Mouse (Mus musculus) megakaryocyte, embryonic 14.5 days (primary cell): ENCODE results near the gene Sergef. TPM values are rescaled to one million over a fixed set of nuclear protein-coding genes. Genes with fewer than 3 reads are reported as not detected.

Experiments
- H3K27me3 ChIP-seq: replicated peaks from 2 replicates; pipeline ENCODE3; 2012; ENCODE audit warnings: inconsistent platforms
- H3K36me3 ChIP-seq: replicated peaks from 2 replicates; pipeline ENCODE3; 2012; ENCODE audit warnings: low read length, inconsistent platforms, mixed read lengths
- H3K4me1 ChIP-seq: 2 replicates; pipeline ENCODE4 v1.6.1; 2012; ENCODE audit warnings: inconsistent platforms
- H3K4me3 ChIP-seq: replicated peaks from 2 replicates; pipeline ENCODE3; 2012; ENCODE audit warnings: moderate library complexity, mild to moderate bottlenecking, inconsistent platforms
- H3K9me3 ChIP-seq: 2 replicates; pipeline ENCODE4 v1.6.1; 2012; ENCODE audit warnings: inconsistent platforms
- FLI1 ChIP-seq: IDR thresholded peaks from 2 replicates; pipeline ENCODE4 v1.6.1; 2012; ENCODE audit warnings: low read length, inconsistent platforms, mixed read lengths
- GATA1 ChIP-seq: IDR thresholded peaks from 3 replicates; pipeline ENCODE4 v1.6.1; 2012; ENCODE audit warnings: mixed read lengths, low read length, inconsistent platforms, borderline replicate concordance
- polyA plus RNA-seq: library from polyadenylated mRNA; stranded (reverse); fragments of >175 nt; gene quantifications from 2 replicates; pipeline ENCODE4 v1.2.3, GENCODE M21; 2012; ENCODE audit warnings: low replicate concordance; ENCODE audit not compliant: insufficient read depth

Sergef gene
- polyA plus RNA-seq, 1 experiment, result 2.4 TPM

DNA sequence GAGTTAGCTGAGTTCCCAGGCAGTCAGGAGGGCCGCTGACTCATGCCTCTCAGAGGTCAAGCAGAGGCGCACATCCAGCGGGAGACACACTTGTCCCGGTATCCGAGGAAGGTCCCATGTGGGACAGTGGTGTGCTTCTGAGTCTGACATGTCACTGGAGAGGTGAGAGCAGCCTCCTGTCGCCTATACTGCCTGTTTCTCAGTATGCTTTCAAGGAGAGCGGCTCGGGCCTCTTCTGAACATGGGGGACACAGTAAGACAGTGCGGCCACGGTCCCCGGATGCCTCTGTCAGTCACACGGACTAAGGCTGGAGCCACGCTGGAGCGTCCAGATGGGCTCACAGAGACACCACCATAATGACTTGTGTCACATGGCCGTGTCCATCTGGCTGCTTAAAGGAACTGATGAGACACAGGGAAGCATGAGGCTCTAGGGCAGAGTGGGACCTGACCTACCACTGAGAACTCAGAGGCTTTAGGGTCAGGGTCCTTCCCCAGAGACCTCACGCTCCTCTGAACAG is 221.4 kb downstream of the Sergef start:
- peaks cover 85% of the 10 kb centered on the region for H3K27me3 ChIP-seq
- H3K4me1 ChIP-seq, result peaks cover 15% of the 10 kb centered on the region
- no peaks in the 10 kb centered on the region for H3K9me3 ChIP-seq
- no peak overlapping the region for H3K4me3 ChIP-seq
- TF ChIP-seq GATA1 (no peak), FLI1 (no peak)
- no peaks in the 10 kb centered on the region for H3K36me3 ChIP-seq

DNA sequence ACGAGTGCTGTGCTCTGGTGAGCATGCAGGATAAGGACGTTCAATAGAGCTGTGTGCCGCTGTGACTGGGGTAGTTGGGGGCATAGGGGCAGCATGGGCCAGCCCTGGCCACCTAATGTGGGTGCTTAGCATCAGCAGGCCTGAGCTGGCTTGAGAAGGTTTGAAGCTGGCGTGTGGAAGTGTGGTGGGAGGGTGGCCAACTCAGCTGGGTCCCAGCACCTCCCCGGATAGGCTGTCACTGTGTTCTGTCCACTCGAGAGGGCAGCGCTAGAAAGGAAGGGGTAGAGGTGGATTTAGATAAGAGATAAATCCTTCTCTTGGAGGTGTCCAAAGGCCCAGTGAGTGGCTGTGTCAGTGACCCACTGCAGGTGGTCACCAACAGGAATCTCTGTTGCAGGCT is 222.1 kb downstream of the Sergef start:
- no peak for TF ChIP-seq FLI1
- TF ChIP-seq GATA1, result no peak
- Histone ChIP-seq H3K4me3 (no peak overlapping the region), H3K9me3 (no peaks in the 10 kb centered on the region), H3K36me3 (no peaks in the 10 kb centered on the region), H3K27me3 (peaks cover 86% of the 10 kb centered on the region), H3K4me1 (peaks cover 10% of the 10 kb centered on the region)

GRCm38 (mm10) chr7:46415818-46416425 is 223.7 kb downstream of the Sergef start:
- no peak overlapping the region for H3K4me3 ChIP-seq
- no peaks in the 10 kb centered on the region for H3K36me3 ChIP-seq
- TF ChIP-seq FLI1, result no peak
- H3K27me3 ChIP-seq, result peaks cover 83% of the 10 kb centered on the region
- no peaks in the 10 kb centered on the region for H3K9me3 ChIP-seq
- peaks cover 10% of the 10 kb centered on the region for H3K4me1 ChIP-seq

DNA sequence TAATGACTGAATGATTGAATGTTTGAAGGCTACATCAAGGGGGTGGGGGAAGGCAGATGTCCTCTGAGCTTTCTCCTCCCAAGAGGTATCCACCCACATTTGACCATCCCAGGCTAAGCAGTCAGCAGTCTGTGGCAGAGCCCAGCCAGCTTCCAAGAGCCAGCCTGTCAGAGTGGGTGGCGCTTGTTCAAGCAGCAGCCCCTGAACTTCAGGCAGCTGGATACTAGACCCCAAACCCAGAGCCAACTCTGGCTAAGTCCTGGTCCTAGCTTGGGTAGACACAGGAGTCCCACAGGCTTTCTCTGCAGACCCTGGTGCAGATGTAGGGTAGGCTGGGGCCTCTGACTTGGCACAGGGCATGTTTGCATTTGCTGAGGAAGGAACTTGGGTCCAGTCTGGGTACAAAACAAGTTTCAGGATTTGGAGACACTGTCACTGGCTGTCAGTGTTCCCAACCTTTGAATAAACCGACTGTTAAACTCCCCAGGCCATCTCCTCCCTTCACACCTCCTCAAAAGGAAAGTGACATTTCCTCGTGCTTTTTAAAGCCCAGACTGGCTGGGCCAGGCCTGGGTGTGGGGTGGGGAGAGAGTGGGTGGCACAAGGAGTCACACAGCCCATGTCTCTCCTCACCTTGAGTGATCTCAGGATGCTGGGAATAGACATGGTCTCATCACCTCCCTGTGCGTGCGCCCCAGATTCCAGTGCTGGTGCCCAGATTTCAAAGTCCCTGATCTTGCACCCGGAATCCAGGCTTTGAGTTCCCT is 225.5 kb downstream of the Sergef start:
- Histone ChIP-seq H3K4me1 (peaks cover 22% of the 10 kb centered on the region), H3K36me3 (no peaks in the 10 kb centered on the region), H3K9me3 (no peaks in the 10 kb centered on the region), H3K4me3 (no peak overlapping the region), H3K27me3 (peaks cover 80% of the 10 kb centered on the region)
- TF ChIP-seq GATA1 (no peak), FLI1 (no peak)

GRCm38 (mm10) chr7:46412823-46413222 is 226.8 kb downstream of the Sergef start:
- no peak overlapping the region for H3K4me3 ChIP-seq
- H3K4me1 ChIP-seq, result peaks cover 23% of the 10 kb centered on the region
- no peaks in the 10 kb centered on the region for H3K9me3 ChIP-seq
- peaks cover 78% of the 10 kb centered on the region for H3K27me3 ChIP-seq
- TF ChIP-seq GATA1 (no peak), FLI1 (no peak)
- H3K36me3 ChIP-seq, result no peaks in the 10 kb centered on the region

DNA sequence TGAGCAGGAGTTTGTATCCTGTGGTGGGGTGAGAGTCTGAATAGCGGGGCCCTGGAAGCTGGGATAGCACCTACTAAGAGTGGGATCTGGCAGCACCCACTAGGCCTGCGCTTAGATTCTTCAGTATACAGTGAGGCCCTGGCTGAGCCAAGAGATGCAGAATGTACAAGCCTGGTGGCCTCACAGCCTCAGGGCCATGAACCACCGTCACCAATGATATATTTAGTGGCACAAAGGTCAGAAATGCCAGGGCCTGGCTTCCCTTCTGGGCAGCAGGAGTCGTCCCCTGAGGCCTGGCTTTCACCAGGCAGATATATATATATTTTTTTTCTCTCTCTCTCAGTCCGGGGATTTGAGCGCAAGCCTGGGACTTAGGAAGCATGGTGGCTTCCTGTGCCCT is 228.9 kb downstream of the Sergef start:
- no peak overlapping the region for H3K4me3 ChIP-seq
- no peaks in the 10 kb centered on the region for H3K9me3 ChIP-seq
- peaks cover 85% of the 10 kb centered on the region for H3K27me3 ChIP-seq
- TF ChIP-seq FLI1 (no peak), GATA1 (no peak)
- H3K4me1 ChIP-seq, result peaks cover 16% of the 10 kb centered on the region
- H3K36me3 ChIP-seq, result no peaks in the 10 kb centered on the region

DNA sequence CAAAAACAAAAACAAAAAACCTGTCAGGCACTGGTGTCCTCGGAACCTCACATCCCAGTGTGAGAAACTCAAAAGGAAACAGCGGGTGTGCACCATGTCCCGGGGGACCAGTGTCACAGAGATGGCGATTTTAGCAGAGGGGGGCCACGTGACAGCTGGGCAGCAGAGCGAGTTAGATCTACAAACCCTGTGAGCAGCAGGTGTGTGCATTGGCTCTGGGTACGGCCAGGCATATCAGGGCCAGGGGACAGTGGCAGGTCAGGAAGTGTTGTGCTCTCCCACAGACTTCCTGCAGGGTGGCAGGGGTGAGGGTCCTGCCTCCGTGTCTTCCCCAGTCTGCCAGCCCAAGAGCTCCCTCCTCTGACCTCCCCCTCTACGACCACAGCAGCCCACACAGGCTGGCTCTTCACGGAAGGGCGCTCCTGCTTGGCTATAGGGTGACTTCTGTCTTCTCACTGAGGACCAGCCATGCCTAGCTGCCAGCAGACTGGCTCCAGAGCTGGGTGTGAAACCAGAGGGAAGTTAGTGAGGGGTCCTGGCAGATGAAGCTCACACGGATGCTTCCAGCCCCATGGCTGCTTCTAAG is 230.3 kb downstream of the Sergef start:
- Histone ChIP-seq H3K9me3 (no peaks in the 10 kb centered on the region), H3K27me3 (peaks cover 86% of the 10 kb centered on the region), H3K4me3 (no peak overlapping the region), H3K36me3 (no peaks in the 10 kb centered on the region), H3K4me1 (peaks cover 16% of the 10 kb centered on the region)
- no peak for TF ChIP-seq GATA1
- no peak for TF ChIP-seq FLI1

DNA sequence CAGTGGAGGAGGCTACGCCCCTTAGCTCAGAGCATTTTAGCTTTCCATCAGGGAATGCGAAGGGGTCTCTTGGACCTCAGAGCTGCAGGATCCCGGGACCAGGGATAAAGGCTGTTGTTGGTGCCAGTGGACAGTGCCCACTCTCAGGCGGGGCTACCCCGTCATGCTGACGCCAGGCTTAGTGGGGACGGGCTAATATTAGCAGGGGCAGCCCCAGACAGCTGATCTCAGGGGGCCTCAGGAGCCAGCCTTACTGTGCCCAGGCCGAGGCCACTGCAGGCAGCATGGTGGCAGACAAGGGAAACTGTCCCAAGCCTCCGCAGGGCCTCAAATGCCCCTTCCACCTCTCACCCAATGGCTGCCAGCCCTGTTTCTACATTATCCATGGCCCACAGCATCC is 231.0 kb downstream of the Sergef start:
- no peak overlapping the region for H3K4me3 ChIP-seq
- H3K27me3 ChIP-seq, result peaks cover 85% of the 10 kb centered on the region
- TF ChIP-seq GATA1 (no peak), FLI1 (no peak)
- H3K36me3 ChIP-seq, result no peaks in the 10 kb centered on the region
- H3K9me3 ChIP-seq, result no peaks in the 10 kb centered on the region
- H3K4me1 ChIP-seq, result peaks cover 16% of the 10 kb centered on the region

- H3K36me3 ChIP-seq, result no peaks in the 10 kb centered on the region
- TF ChIP-seq FLI1 (no peak), GATA1 (no peak)
- no peaks in the 10 kb centered on the region for H3K9me3 ChIP-seq
- peaks cover 9% of the 10 kb centered on the region for H3K4me1 ChIP-seq
- peaks cover 81% of the 10 kb centered on the region for H3K27me3 ChIP-seq
- H3K4me3 ChIP-seq, result no peak overlapping the region
These were observed 234.9 kb downstream of the Sergef start for GRCm38 (mm10) chr7:46404756-46405155.

DNA sequence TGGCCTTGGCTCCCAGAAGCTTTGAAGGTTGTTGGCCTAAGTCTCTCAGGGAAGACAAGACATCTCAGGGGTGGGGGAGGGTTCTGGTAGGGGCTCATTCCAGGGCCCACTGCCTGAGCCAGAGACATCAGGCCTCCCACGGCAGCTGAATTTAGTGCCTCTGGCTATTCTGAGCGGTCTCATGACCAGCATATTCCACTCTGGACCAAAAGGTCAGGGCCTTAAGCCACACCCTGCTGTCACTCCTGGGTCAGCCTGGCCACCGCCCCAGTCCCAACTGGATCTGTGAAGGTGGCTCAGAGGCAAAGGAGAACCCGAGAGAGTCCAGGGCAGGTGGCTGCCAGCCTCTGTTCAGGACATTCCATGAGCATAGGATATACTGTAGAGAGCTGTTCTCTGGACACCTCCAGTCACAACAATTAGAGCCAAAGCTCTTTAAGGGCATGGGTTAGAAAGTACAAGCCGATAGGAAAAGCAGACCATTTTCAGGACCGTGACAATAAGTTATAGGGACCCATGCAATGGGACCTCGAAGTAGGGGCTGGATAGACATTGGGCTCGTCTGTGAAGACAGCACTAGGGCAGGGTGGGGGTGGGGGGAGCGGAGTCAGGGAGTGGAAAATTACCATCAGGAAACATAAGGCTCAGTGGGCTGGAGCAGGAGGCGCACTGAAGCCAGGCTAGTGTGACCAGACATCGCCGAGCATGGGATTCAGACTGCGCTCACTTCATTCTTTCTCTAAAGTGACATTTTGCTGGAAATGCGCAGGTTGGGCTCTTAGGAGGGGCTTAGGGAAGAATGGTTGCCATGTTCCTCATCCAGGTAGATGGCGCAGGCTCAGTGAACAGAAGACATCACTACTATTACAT is 235.8 kb downstream of the Sergef start:
- Histone ChIP-seq H3K9me3 (no peaks in the 10 kb centered on the region), H3K4me1 (peaks cover 2% of the 10 kb centered on the region), H3K36me3 (no peaks in the 10 kb centered on the region), H3K4me3 (no peak overlapping the region), H3K27me3 (peaks cover 83% of the 10 kb centered on the region)
- TF ChIP-seq GATA1 (no peak), FLI1 (no peak)
